Mouse (Mus musculus): ENCODE measurements around the gene Ifngr2.

GRCm38 (mm10) chr16:91555017-91555605 lies 8.2 kb downstream of the Ifngr2 start:
- TF ChIP-seq GATA1 (IDR thresholded peaks at IDR 0.05; ENCODE audit: borderline replicate concordance, low read length) (no peak), FLI1 (IDR thresholded peaks at IDR 0.05; ENCODE audit: low read length) (no peak)
